Mouse (Mus musculus) hindbrain, embryonic 11.5 days (tissue): ENCODE results near the gene Smim14. TPM values are rescaled to one million over a fixed set of nuclear protein-coding genes. Genes with fewer than 3 reads are reported as not detected.
A peak's percentile ranks its signal among the peaks of the same experiment; 100 is the strongest.

Experiments
- ATAC-seq: fragments of 200-750 bp; cut with Nextera tagmentation; 2 replicates; pipeline ENCODE4 v1.8.0; 2017; ENCODE audit warnings: mild to moderate bottlenecking, moderate TSS enrichment, moderate library complexity; ENCODE audit not compliant: low FRiP score
- DNase-seq: peaks from one replicate; pipeline ENCODE4 v3.0.0-alpha.2; 2015; ENCODE audit warnings: low spot score
- H3K27ac ChIP-seq: fragments of 300-500 bp; sonication (generic); 2 replicates; pipeline ENCODE4 v1.5.1; 2014; ENCODE audit warnings: mild to moderate bottlenecking, low read depth, low read length
- H3K27me3 ChIP-seq: fragments of 300-500 bp; sonication (generic); 2 replicates; pipeline ENCODE4 v1.6.1; 2014; ENCODE audit warnings: mild to moderate bottlenecking, low read length, moderate library complexity, mixed read lengths; ENCODE audit not compliant: control insufficient read depth, insufficient read depth
- H3K36me3 ChIP-seq: fragments of 300-500 bp; sonication (generic); 2 replicates; pipeline ENCODE4 v1.6.1; 2014; ENCODE audit warnings: mild to moderate bottlenecking, low read length, moderate library complexity, mixed read lengths; ENCODE audit not compliant: control insufficient read depth, insufficient read depth
- H3K4me1 ChIP-seq: fragments of 300-500 bp; sonication (generic); replicated peaks from 2 replicates; pipeline ENCODE4 v1.6.1; 2014; ENCODE audit warnings: low read length, mixed read lengths; ENCODE audit not compliant: control insufficient read depth, insufficient read depth
- H3K4me2 ChIP-seq: fragments of 300-500 bp; sonication (generic); replicated peaks from 2 replicates; pipeline ENCODE4 v1.6.1; 2014; ENCODE audit warnings: mild to moderate bottlenecking, low read depth, low read length
- H3K4me3 ChIP-seq: fragments of 300-500 bp; sonication (generic); 2 replicates; pipeline ENCODE4 v1.5.1; 2014; ENCODE audit warnings: low read depth, low read length
- H3K9ac ChIP-seq: fragments of 300-500 bp; sonication (generic); 2 replicates; pipeline ENCODE4 v1.6.1; 2014; ENCODE audit warnings: low read depth, low read length
- H3K9me3 ChIP-seq: fragments of 300-500 bp; sonication (generic); 2 replicates; pipeline ENCODE4 v1.6.1; 2016; ENCODE audit warnings: low read length; ENCODE audit not compliant: control insufficient read depth
- WGBS: fragments of 180-500 bp; shearing (Covaris S2); extraction: QIAGEN DNeasy Blood & Tissue Kit; methylation state at CpG from one replicate; pipeline ENCODE4 v1.1.7; 2014; 5-methylcytosine and 5-hydroxymethylcytosine counted together
- polyA plus RNA-seq: library from polyadenylated mRNA; unstranded; fragments of >200 nt; fragmentation: Nextera tagmentation; extraction: Ambion mirVana; gene quantifications from 2 replicates; pipeline ENCODE4 v1.2.1, GENCODE M21; 2014

Gene Smim14
- polyA plus RNA-seq, 1 experiment from 2014 or later = 109 TPM

GRCm38 (mm10) chr5:65534496-65534895 is 2.5 kb downstream of the Smim14 start:
- WGBS = 68% methylated on average over 4 of the region's 4 CpGs
- Histone ChIP-seq H3K27ac (no peak overlapping the region), H3K27me3 (no peaks in the 10 kb centered on the region), H3K36me3 (no peaks in the 10 kb centered on the region), H3K4me3 (no peak overlapping the region), H3K4me1 (no peaks in the 10 kb centered on the region; the same call in 1 of the 2 replicates), H3K9ac (no peak overlapping the region), H3K9me3 (no peaks in the 10 kb centered on the region), H3K4me2 (no peak overlapping the region)
- DNase-seq (no peak), ATAC-seq (no peak)

DNA sequence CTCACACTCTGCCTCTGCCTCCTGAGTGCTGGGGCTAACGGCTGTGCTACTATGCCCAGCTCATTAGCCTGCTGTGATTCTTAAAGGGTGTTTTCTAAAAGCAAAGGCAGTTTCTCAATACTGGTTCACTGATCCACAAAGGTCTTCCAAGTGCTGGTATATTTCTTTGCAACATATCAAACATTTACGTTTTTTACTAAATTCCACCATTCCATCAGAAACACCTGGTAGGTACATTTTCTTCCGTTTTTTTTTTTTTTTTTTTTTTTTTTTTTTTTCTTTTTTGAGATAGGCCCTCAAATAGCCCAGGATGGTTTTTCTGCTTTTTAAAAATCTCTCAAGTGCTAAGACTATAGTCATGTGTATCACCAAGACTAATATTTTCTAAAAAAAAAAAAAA is 5.7 kb downstream of the Smim14 start:
- Histone ChIP-seq H3K9ac (no peak overlapping the region), H3K4me3 (no peak overlapping the region), H3K9me3 (no peaks in the 10 kb centered on the region), H3K27ac (no peak overlapping the region), H3K36me3 (no peaks in the 10 kb centered on the region), H3K4me1 (no peaks in the 10 kb centered on the region), H3K27me3 (no peaks in the 10 kb centered on the region), H3K4me2 (no peak overlapping the region)
- no peak for ATAC-seq
- WGBS = 73% methylated on average over 3 of the region's 3 CpGs
- no peak for DNase-seq

DNA sequence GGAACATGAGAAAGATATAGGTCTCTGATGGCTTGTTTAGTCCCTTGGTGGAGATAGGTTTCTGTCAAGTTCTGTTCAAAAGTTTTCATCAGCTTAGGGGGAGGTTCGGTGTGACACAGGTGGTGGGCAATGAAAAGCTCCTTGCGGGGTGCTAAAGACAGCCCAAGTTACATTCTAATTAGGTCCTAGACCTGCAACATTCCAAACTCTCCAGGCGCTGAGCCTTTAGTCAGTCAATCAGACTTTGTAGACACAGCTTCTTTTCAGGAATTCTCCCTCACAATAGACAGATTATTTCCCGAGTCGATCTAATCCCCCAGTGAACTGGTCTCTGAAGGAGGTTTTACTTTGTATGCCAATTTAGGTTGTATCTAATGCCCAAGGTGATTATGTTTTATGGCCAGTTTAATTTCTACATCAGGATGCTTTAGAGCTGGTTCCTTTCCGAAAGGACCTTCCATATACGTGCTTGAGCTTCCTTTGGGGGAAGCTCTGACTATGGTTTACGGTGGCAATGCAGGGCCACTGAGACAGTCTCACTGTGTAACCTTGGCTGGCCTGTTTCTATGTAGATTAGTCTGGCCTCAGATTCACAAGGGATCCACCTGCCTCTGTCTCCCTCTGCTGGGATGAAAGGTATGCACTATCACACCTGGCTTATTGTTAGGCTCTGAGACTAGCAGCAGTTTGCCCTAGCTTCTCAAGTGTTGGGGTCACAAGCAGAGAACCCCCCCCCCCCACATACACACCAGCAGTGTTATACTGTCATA is 11.1 kb downstream of the Smim14 start:
- H3K27ac ChIP-seq = no peak overlapping the region
- H3K27me3 ChIP-seq = no peaks in the 10 kb centered on the region
- no peak overlapping the region for H3K4me3 ChIP-seq
- H3K36me3 ChIP-seq = no peaks in the 10 kb centered on the region
- no peak overlapping the region for H3K4me2 ChIP-seq
- 11% methylated on average over 8 of the region's 8 CpGs for WGBS
- no peaks in the 10 kb centered on the region for H3K4me1 ChIP-seq
- H3K9me3 ChIP-seq = no peaks in the 10 kb centered on the region
- DNase-seq (no peak), ATAC-seq (no peak)
- no peak overlapping the region for H3K9ac ChIP-seq

DNA sequence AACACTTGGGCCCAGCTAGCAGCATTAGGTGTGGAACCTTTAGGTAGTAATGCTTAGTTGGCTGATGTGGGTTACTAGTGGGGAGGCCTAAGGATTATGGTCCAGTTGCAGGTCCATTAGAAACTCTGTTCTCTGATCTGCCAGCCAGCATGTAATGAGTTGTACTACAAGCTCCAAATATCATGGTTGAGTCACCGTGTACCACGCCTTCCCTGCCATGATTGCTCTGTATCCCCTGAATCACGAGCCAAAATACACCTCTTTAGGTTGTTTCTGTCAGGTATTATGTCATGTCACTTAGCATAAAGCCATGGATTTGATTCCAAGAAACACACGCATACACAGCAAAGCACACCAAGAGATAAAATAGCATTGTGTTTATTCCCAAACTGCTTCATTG is 12.2 kb downstream of the Smim14 start:
- no peak for ATAC-seq

DNA sequence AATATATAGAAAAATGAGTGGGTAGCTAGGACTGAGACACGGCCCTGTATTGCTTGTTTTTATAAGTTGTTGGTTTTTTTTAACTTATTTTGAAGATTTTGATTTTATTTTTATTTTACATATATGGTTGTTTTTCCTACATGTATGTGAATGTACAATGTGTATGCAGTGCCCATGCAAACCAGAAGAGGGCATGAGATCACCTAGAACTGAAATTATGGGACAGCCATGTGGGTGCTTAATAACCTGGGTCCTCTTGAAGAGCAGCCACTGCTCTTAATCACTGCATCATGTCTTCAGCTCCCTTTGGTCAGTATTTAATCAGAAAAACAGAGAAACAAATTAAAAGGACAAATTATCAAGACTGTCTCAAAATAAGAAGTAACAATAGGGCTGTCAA is 15.2 kb downstream of the Smim14 start:
- Histone ChIP-seq H3K4me2 (no peak overlapping the region), H3K36me3 (no peaks in the 10 kb centered on the region), H3K9me3 (no peaks in the 10 kb centered on the region), H3K27me3 (no peaks in the 10 kb centered on the region), H3K27ac (no peak overlapping the region), H3K4me1 (no peaks in the 10 kb centered on the region), H3K4me3 (no peak overlapping the region), H3K9ac (no peak overlapping the region)
- no peak for ATAC-seq
- WGBS = 94% methylated on average over 1 of the region's 1 CpGs
- DNase-seq = no peak

More for the DNA sequence above, 12.2 kb downstream of the Smim14 start:
- Histone ChIP-seq H3K4me3 (no peak overlapping the region), H3K9me3 (no peaks in the 10 kb centered on the region), H3K9ac (no peak overlapping the region), H3K36me3 (no peaks in the 10 kb centered on the region), H3K27ac (no peak overlapping the region), H3K27me3 (no peaks in the 10 kb centered on the region), H3K4me2 (no peak overlapping the region), H3K4me1 (no peaks in the 10 kb centered on the region)
- no peak for DNase-seq
- WGBS = 80% methylated on average over 4 of the region's 4 CpGs

GRCm38 (mm10) chr5:65514635-65515278 is 22.2 kb downstream of the Smim14 start:
- H3K9ac ChIP-seq = no peak overlapping the region
- WGBS = 72% methylated on average over 5 of the region's 5 CpGs
- H3K27ac ChIP-seq = no peak overlapping the region
- H3K36me3 ChIP-seq = no peaks in the 10 kb centered on the region
- no peak for ATAC-seq
- no peaks in the 10 kb centered on the region for H3K4me1 ChIP-seq
- H3K27me3 ChIP-seq = no peaks in the 10 kb centered on the region
- no peak overlapping the region for H3K4me3 ChIP-seq
- H3K4me2 ChIP-seq = no peak overlapping the region
- H3K9me3 ChIP-seq = no peaks in the 10 kb centered on the region
- no peak for DNase-seq

DNA sequence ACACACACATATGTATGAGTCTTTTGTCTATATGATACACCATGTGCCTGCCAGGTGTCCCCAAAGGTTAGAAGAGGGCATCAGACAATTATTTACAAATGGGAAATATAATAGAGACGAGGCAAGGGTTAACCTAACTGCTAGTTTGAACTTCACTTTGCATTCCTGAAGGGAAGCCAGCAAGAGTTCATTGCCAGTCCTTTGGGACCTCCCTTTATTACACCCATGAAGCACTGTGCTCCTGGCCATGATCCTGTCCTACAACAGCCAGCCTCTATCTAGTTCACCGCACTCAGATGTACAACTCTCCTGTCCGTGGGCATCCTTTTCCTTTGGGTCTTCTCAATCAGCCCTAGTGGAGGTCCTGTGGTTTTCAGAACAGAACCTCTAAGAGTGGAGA is 23.5 kb downstream of the Smim14 start:
- no peak overlapping the region for H3K27ac ChIP-seq

DNA sequence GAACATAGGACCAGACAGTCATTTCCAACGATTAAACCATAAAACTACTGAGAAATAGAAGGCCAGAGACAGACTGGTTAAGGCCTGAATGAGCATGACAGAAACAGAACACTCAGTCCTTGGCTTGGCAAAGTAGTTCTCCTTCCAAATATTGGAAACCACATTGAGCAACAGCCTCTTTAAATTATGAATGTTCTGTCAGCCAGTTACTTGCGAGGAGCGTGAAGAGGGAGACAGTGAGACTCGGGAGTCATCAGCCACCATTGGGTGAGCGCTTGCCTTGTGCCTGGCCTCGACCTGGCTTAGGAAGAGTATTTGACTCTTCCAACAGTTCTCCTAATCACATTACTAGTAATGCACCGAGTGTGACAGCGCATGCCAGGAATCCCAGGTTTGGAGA is 28.6 kb downstream of the Smim14 start:
- H3K4me1 ChIP-seq = no peaks in the 10 kb centered on the region
- no peaks in the 10 kb centered on the region for H3K9me3 ChIP-seq
- 85% methylated on average over 8 of the region's 8 CpGs for WGBS
- H3K36me3 ChIP-seq = no peaks in the 10 kb centered on the region
- no peak for ATAC-seq
- no peak overlapping the region for H3K4me3 ChIP-seq
- H3K9ac ChIP-seq = no peak overlapping the region
- no peak overlapping the region for H3K4me2 ChIP-seq
- no peak overlapping the region for H3K27ac ChIP-seq
- no peak for DNase-seq
- H3K27me3 ChIP-seq = no peaks in the 10 kb centered on the region

More for the DNA sequence above, 23.5 kb downstream of the Smim14 start:
- WGBS = 83% methylated on average over 3 of the region's 3 CpGs
- DNase-seq (no peak), ATAC-seq (no peak)
- H3K4me3 ChIP-seq = no peak overlapping the region
- no peak overlapping the region for H3K9ac ChIP-seq
- H3K36me3 ChIP-seq = no peaks in the 10 kb centered on the region
- H3K4me2 ChIP-seq = no peak overlapping the region
- no peaks in the 10 kb centered on the region for H3K9me3 ChIP-seq
- no peaks in the 10 kb centered on the region for H3K27me3 ChIP-seq
- H3K4me1 ChIP-seq = no peaks in the 10 kb centered on the region

DNA sequence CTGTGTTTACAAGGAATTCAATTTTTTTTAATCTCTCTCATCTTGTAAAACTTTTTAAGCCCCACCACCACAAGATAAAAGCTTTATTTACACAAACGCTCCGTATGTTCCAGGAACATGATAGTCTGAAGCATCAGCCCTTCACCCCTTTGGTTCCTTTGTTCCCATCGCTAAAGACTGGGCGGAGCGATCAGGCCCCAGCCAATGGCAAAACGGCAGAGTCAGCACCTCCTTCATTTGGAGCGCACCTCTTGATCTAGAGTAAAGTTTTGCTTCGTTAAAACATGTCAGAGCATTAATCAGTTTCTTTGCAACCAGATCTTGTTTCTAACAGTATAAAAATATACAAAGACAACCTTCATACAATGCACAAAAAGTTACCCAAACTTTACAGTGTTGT is 31.2 kb downstream of the Smim14 start:
- Histone ChIP-seq H3K36me3 (no peaks in the 10 kb centered on the region), H3K9me3 (no peaks in the 10 kb centered on the region), H3K9ac (no peak overlapping the region), H3K4me3 (no peak overlapping the region), H3K27ac (no peak overlapping the region), H3K4me1 (no peaks in the 10 kb centered on the region), H3K27me3 (no peaks in the 10 kb centered on the region), H3K4me2 (no peak overlapping the region)
- ATAC-seq = no peak
- DNase-seq = peak; percentile 56
- 8% methylated on average over 8 of the region's 8 CpGs for WGBS
